Mouse (Mus musculus): ENCODE results near the gene Deaf1. TPM values are rescaled to one million over a fixed set of nuclear protein-coding genes. Genes with fewer than 3 reads are reported as not detected.

The Deaf1 gene
- polyA plus RNA-seq, 1 experiment from 2014 or later, result 24.7 TPM

DNA sequence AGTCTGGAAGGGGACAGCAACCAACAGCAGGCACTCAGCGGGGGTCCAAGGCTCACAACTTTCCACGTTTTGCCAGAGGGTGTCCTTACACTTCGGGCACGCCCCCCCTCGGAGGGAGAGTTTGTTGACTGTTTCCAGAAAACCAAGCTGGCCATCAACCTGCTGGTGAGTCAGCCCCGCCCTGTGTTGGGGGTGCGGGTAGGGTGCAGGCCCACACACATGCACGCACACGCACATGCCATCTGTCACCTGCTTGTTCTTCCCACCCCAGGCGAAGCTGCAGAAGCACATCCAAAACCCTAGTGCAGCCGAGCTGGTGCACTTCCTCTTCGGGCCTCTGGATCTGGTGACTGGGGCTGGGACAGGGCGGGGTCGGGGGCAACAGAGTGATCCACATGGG, 29.5 kb upstream of the Deaf1 start:
- no peak overlapping the region for H3K27ac ChIP-seq
- H3K4me3 ChIP-seq, result no peak overlapping the region
- no peak overlapping the region for H3K4me2 ChIP-seq
- H3K36me3 ChIP-seq, result no peaks in the 10 kb centered on the region
- WGBS (ENCODE audit: insufficient replicate concordance), result 53% methylated on average over 14 of the region's 14 CpGs
- H3K9me3 ChIP-seq (replicated peaks), result no peaks in the 10 kb centered on the region
- H3K9ac ChIP-seq, result no peak overlapping the region
- H3K27me3 ChIP-seq (replicated peaks), result peaks cover 59% of the 10 kb centered on the region
- ATAC-seq, result no peak
- H3K4me1 ChIP-seq, result peaks cover 17% of the 10 kb centered on the region; the same call in 1 of the 2 replicates

DNA sequence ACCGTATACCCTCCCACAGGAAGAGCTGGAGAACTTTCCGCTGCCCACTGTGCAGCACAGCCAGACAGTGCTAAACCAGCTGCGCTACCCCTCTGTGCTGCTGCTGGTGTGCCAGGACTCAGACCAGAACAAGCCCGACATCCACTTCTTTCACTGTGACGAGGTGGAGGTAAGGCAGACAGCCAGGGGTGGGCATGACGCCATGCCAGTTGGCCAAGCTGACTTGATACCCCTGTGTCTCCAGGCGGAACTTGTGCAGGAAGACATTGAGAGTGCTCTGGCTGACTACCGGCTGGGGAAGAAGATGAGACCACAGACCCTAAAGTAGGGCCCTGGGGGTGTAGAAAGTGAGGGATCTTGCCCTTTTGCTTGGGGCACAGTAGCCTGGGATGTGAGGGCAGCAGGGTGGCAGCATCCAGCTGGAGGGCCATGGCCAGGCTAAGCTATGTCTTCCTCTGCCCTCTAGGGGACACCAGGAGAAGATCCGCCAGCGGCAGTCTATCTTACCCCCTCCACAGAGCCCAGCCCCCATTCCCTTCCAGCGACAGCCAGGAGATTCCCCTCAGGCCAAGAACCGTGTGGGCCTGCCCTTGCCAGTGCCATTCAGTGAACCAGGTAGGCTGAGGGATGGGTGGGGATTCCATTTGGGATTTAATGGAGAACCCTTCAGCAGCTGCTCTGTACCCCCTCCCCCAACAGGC, 28.3 kb upstream of the Deaf1 start:
- ATAC-seq, result peak; percentile 18; the same call in 1 of the 2 replicates
- Histone ChIP-seq H3K4me1 (peaks cover 14% of the 10 kb centered on the region; the same call in 1 of the 2 replicates), H3K9ac (no peak overlapping the region), H3K4me3 (no peak overlapping the region), H3K27ac (no peak overlapping the region), H3K27me3 (replicated peaks) (peaks cover 47% of the 10 kb centered on the region), H3K36me3 (no peaks in the 10 kb centered on the region), H3K9me3 (replicated peaks) (no peaks in the 10 kb centered on the region), H3K4me2 (no peak overlapping the region)
- WGBS (ENCODE audit: insufficient replicate concordance), result 51% methylated on average over 12 of the region's 12 CpGs

GRCm38 (mm10) chr7:141355051-141355450, 27.6 kb upstream of the Deaf1 start:
- Histone ChIP-seq H3K9ac (no peak overlapping the region), H3K9me3 (replicated peaks) (no peaks in the 10 kb centered on the region), H3K4me2 (no peak overlapping the region), H3K27ac (no peak overlapping the region), H3K27me3 (replicated peaks) (peaks cover 40% of the 10 kb centered on the region), H3K36me3 (no peaks in the 10 kb centered on the region), H3K4me3 (no peak overlapping the region), H3K4me1 (peaks cover 15% of the 10 kb centered on the region; the same call in 1 of the 2 replicates)
- 64% methylated on average over 8 of the region's 8 CpGs for WGBS (ENCODE audit: insufficient replicate concordance)
- ATAC-seq, result no peak

- no peak overlapping the region for H3K9ac ChIP-seq
These were observed 23.6 kb upstream of the Deaf1 start for GRCm38 (mm10) chr7:141351061-141351460.

GRCm38 (mm10) chr7:141344787-141345186, 17.3 kb upstream of the Deaf1 start:
- no peak overlapping the region for H3K27ac ChIP-seq
- H3K4me1 ChIP-seq, result no peaks in the 10 kb centered on the region
- no peak overlapping the region for H3K4me3 ChIP-seq
- H3K4me2 ChIP-seq, result no peak overlapping the region
- 83% methylated on average over 5 of the region's 5 CpGs for WGBS (ENCODE audit: insufficient replicate concordance)
- H3K9ac ChIP-seq, result no peak overlapping the region
- no peaks in the 10 kb centered on the region for H3K9me3 ChIP-seq (replicated peaks)
- no peak for ATAC-seq
- no peaks in the 10 kb centered on the region for H3K36me3 ChIP-seq
- H3K27me3 ChIP-seq (replicated peaks), result peaks cover 18% of the 10 kb centered on the region; the same call in 1 of the 2 replicates

More at GRCm38 (mm10) chr7:141351061-141351460, 23.6 kb upstream of the Deaf1 start:
- Histone ChIP-seq H3K27me3 (replicated peaks) (peaks cover 15% of the 10 kb centered on the region; the same call in 1 of the 2 replicates), H3K4me2 (no peak overlapping the region), H3K36me3 (no peaks in the 10 kb centered on the region), H3K4me3 (no peak overlapping the region), H3K4me1 (peaks cover 11% of the 10 kb centered on the region; the same call in 1 of the 2 replicates), H3K9me3 (replicated peaks) (no peaks in the 10 kb centered on the region), H3K27ac (no peak overlapping the region)
- 66% methylated on average over 6 of the region's 6 CpGs for WGBS (ENCODE audit: insufficient replicate concordance)
- no peak for ATAC-seq

- no peaks in the 10 kb centered on the region for H3K36me3 ChIP-seq
- no peak for ATAC-seq
- no peak overlapping the region for H3K9ac ChIP-seq
- 51% methylated on average over 7 of the region's 7 CpGs for WGBS (ENCODE audit: insufficient replicate concordance)
- peaks cover 28% of the 10 kb centered on the region for H3K27me3 ChIP-seq (replicated peaks)
- no peak overlapping the region for H3K4me2 ChIP-seq
- H3K4me3 ChIP-seq, result no peak overlapping the region
- H3K4me1 ChIP-seq, result peaks cover 10% of the 10 kb centered on the region
- H3K9me3 ChIP-seq (replicated peaks), result no peaks in the 10 kb centered on the region
- no peak overlapping the region for H3K27ac ChIP-seq
These were observed 16.2 kb upstream of the Deaf1 start for GRCm38 (mm10) chr7:141343696-141344095.

DNA sequence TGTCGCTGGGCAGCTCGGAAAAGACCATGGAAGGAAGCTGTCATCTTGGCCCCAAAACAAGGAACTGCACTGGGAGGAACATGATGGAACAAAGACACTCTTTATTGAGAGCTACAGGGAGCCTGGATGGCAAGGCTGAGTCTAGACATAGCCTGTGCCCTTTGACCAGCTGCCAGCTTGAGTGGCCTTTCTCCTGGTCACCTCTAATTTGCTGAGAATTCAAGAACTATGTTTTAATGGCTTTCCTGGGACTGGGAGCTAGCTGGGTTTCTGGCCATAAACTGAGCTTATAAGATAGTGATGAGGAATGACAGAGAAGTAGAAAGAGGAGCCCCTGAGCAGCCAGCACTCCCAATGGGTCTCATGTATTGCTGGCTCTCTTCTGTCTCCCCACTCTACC, 15.7 kb upstream of the Deaf1 start:
- no peak overlapping the region for H3K27ac ChIP-seq

GRCm38 (mm10) chr7:141341689-141342226, 14.3 kb upstream of the Deaf1 start:
- Histone ChIP-seq H3K4me1 (peaks cover 22% of the 10 kb centered on the region), H3K9me3 (replicated peaks) (no peaks in the 10 kb centered on the region), H3K27ac (no peak overlapping the region), H3K36me3 (no peaks in the 10 kb centered on the region), H3K9ac (no peak overlapping the region), H3K4me3 (no peak overlapping the region), H3K4me2 (no peak overlapping the region), H3K27me3 (replicated peaks) (peaks cover 37% of the 10 kb centered on the region)
- no peak for ATAC-seq
- WGBS (ENCODE audit: insufficient replicate concordance), result 73% methylated on average over 10 of the region's 10 CpGs

More for the DNA sequence above, 15.7 kb upstream of the Deaf1 start:
- Histone ChIP-seq H3K9me3 (replicated peaks) (no peaks in the 10 kb centered on the region), H3K4me3 (no peak overlapping the region), H3K4me1 (peaks cover 15% of the 10 kb centered on the region), H3K4me2 (no peak overlapping the region), H3K27me3 (replicated peaks) (peaks cover 32% of the 10 kb centered on the region), H3K36me3 (no peaks in the 10 kb centered on the region), H3K9ac (no peak overlapping the region)
- no peak for ATAC-seq
- 67% methylated on average over 2 of the region's 2 CpGs for WGBS (ENCODE audit: insufficient replicate concordance)

DNA sequence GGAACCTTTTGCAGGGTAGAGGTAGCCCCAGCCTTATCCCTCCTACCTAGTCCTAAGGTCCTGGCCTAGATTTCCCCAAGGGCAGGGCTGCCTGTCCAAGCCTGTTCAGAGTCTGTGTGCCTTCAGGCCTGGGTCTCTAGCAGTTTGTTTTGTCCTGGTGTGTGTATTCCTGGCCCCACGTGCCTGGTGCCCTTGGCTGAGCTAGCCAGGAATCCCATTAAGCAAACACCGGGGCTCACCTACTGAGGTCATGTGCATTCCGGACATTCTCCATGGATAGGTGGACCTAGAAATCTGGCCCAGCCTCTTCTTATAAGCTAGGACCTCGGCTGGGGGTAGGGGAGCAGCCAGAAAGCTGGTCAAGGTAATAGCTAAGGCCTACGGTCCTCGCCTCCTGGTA, 13.0 kb upstream of the Deaf1 start:
- Histone ChIP-seq H3K4me3 (no peak overlapping the region), H3K36me3 (peaks cover 9% of the 10 kb centered on the region; the same call in 1 of the 2 replicates), H3K4me2 (no peak overlapping the region; the same call in 1 of the 2 replicates), H3K9me3 (replicated peaks) (no peaks in the 10 kb centered on the region), H3K4me1 (peaks cover 22% of the 10 kb centered on the region), H3K27ac (peak overlapping the region; percentile 38), H3K27me3 (replicated peaks) (peaks cover 37% of the 10 kb centered on the region), H3K9ac (no peak overlapping the region)
- WGBS (ENCODE audit: insufficient replicate concordance), result 68% methylated on average over 6 of the region's 6 CpGs
- peak; percentile 23; the same call in 1 of the 2 replicates for ATAC-seq

GRCm38 (mm10) chr7:141340023-141340422, 12.5 kb upstream of the Deaf1 start:
- 70% methylated on average over 7 of the region's 7 CpGs for WGBS (ENCODE audit: insufficient replicate concordance)
- Histone ChIP-seq H3K4me3 (no peak overlapping the region), H3K27me3 (replicated peaks) (peaks cover 37% of the 10 kb centered on the region), H3K36me3 (peaks cover 12% of the 10 kb centered on the region; the same call in 1 of the 2 replicates), H3K27ac (peak overlapping the region; percentile 27), H3K9ac (no peak overlapping the region), H3K4me1 (peaks cover 22% of the 10 kb centered on the region), H3K9me3 (replicated peaks) (no peaks in the 10 kb centered on the region), H3K4me2 (no peak overlapping the region; the same call in 1 of the 2 replicates)
- ATAC-seq, result no peak

DNA sequence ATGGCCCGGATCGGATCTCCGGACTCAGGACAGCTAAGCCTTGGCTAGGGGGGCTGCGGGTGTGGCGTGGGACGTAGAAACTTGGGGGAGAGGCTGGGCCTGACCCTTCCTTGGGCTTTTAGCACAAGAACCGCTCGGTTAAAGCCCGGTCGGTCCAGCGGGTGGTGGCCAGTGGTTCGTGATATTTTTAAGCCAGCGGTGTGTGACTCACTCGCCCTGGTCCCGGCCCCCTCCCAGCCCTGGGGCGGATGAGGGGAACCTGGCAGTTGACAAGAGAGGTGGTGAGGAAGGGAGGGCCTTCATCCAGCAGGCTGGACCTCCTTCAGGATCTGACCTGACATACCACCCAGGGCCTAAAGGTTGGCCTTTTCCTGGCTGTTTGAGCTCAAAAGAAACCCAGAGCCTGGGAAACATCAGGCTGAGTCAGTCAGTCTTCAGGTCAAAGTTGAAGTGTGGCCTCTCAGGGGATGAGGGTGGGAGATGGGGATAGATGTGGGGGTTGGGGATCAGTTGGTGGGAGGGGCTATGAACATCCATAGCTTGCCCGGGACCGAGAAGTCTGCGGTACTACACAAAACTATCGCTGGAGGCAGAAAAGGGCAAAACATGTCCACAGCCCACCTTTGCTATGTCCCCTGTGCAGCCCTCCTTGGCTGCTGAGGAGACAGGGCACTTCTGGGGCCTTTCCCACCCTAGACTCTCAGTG, 11.9 kb upstream of the Deaf1 start:
- no peak for ATAC-seq
- H3K9ac ChIP-seq, result peak overlapping the region; percentile 53; the same call in 1 of the 2 replicates
- no peak overlapping the region for H3K27ac ChIP-seq
- H3K4me3 ChIP-seq, result peak overlapping the region; percentile 36
- H3K9me3 ChIP-seq (replicated peaks), result no peaks in the 10 kb centered on the region
- WGBS (ENCODE audit: insufficient replicate concordance), result 42% methylated on average over 20 of the region's 20 CpGs
- H3K4me2 ChIP-seq, result peak overlapping the region; percentile 64
- peaks cover 22% of the 10 kb centered on the region for H3K4me1 ChIP-seq
- peaks cover 19% of the 10 kb centered on the region; the same call in 1 of the 2 replicates for H3K36me3 ChIP-seq
- H3K27me3 ChIP-seq (replicated peaks), result peaks cover 37% of the 10 kb centered on the region
